Mouse (Mus musculus): ENCODE results near the gene Alkbh8. TPM values are rescaled to one million over a fixed set of nuclear protein-coding genes. Genes with fewer than 3 reads are reported as not detected.

Alkbh8 gene
- total RNA-seq, 2 experiments from 2014 or later, result 23.7 to 24.3 TPM

Other genes with a start within 250 kb of the Alkbh8 start
- 10 to 100 TPM; 18.0 to 18.2 TPM for gene Cwf19l2, start 68.5 kb downstream of the Alkbh8 start, total RNA-seq (2021)
- 1 to 10 TPM; 4.3 TPM for gene Gucy1a2, start 197.6 kb downstream of the Alkbh8 start, total RNA-seq (2021)

Data from gastrocnemius, adult 18-20 months (tissue).